Mouse (Mus musculus) retina, embryonic 14.5 days (tissue): ENCODE measurements around the gene Epb42.
"Not testable (repeated sequence)": the region's sequence is repeated elsewhere in the genome, so short reads cannot be mapped to it uniquely, and the experiment has no call there.

Experiments
- DNase-seq: peaks from one replicate; pipeline ENCODE4 v3.0.0-alpha.2; 2015; ENCODE audit warnings: low spot score

The Epb42 gene

DNA sequence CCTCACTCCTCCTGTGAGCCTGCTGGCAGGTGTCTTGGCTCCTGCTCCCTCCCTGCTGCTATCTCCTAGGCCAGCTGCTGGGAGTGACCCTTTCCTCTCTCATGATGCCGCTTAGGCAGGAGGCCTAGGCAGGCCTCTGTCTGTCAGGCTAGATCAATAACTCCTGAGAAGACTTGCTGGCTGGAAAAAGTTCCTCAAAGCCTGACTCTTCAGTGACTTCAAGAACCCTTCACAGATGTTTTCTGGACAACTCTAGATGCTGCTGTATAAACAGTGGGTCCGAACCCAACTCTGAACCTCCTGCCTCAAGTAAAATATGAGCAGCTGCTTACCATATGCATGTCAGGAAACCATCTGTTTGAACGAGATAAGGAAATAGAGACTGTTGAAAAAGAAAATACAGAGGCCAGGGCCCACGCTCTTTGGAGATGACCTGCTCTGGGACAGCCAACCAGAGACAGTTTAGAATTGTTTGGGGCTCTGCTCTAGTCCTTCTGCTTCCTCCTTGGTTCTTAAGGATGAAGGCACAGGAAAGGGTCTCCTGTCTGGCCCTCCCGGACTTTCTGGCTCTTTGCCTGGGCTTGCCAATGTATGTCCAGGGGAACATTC, at the start of gene Epb42:
Epb42 (minus strand) TSS at position 340 of the 609 bp plus-strand sequence.
- DNase-seq = no peak

- no peak for DNase-seq
Observed at GRCm38 (mm10) chr2:121085480-121086185, 48.8 kb upstream of the Epb42 start, which contains the start of gene Tgm5. TSS of gene Tgm5 (minus strand) at chr2:121085841.

GRCm38 (mm10) chr2:121082626-121083025, 45.8 kb upstream of the Epb42 start:
- DNase-seq = no peak

DNA sequence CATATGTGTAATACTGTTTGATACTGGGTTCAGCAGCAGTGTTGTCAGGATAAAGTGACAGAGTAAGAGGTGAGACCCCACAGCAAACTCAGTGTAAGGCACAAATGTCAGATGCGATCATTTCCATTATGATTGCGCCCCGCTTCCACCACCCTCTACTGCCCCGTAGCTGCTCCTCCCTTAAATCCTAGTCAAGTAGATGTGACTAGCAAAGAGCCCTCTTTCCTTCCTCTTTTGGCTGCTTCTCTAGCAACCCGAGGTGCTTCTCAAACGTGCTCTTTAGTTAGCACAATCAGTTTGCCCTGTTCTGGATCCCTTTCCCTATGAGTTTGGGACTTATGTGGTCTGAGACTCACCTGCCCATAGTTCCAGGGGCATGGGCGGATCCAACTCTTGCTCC, 37.9 kb upstream of the Epb42 start:
- DNase-seq = no peak

- DNase-seq = no peak
Observed at GRCm38 (mm10) chr2:121071871-121072270, 35.0 kb upstream of the Epb42 start.

DNA sequence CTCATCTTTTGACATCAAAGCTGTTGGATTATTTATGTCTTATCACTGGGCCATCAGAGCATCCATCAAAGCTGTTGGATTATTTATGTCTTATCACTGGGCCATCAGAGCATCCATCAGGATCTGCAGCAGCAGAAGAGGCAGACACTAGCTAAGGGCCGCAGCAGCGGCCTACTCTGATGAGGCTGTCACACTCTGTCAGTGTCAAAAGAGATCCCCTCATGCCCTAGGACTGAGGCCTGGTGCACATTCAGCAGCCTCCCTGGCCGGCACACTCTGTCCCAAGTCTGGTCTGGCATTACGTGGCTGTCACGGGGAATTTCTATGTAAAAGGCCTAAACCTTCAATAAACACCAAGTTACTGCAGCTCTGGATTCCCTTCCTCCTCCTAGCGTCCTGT, 32.6 kb upstream of the Epb42 start:
- DNase-seq = peak; percentile 41

GRCm38 (mm10) chr2:121067116-121067515, 30.2 kb upstream of the Epb42 start:
- DNase-seq = peak; percentile 12

DNA sequence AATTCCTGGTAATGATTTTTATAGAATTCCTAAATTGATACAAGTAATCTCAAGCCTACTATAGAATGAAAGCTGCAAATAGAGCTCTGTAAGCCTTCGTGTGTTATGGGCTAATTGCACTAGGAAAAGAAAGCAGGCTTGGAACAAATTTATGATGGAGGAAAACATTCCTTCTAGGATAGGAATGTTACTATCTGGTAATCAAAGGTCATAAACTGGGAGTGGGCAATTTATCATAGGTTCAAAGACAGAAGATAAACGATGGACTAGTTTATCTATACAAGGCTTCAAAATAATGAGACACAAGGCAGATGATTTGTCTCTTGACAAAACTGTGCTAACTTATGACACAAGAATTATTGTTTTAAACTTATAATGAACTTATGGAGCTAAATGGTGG, 24.4 kb upstream of the Epb42 start:
- DNase-seq = no peak

DNA sequence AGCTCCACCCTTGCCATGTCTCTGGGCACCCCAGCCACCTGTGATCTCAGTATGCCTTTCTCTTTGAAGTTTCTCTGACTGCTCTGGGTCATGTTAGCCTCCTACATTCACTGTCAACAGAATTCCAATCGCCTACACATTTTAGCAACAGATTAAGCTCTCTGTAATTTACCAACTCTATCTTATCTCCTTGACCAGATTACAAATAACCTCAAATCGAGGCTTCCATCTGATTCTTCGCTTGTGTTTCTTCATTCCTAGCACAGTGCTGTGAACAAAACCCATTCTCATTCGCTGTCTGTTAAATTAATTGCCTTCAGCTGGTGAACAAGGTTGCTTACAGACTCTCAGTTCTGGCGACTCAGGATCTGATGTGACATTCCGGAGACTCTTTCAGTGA, 21.1 kb upstream of the Epb42 start:
- no peak for DNase-seq

- DNase-seq = no peak
Observed at GRCm38 (mm10) chr2:121055915-121056314, 19.0 kb upstream of the Epb42 start.

- no peak for DNase-seq
Observed at GRCm38 (mm10) chr2:121054060-121054459, 17.2 kb upstream of the Epb42 start.

DNA sequence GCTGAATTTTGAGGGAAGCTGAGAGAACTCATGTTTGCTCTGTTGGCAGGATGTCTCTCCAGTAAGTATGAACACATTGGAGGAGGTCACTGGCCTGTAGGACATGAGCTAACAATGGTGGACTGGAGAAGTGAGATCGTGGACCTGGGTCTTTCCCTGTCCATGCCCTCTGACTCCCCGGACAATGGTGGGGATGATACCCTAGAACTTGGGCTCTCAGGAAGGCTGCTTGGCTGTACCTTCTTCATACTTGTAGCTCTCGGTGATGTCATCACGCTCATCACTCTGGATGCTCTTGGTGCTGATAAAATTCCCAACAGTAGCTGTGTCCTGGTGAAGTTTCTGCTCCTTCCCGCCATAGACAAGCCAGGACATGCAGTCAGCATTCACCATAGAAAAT, 15.3 kb upstream of the Epb42 start:
- DNase-seq = no peak

- DNase-seq = no peak
Observed at GRCm38 (mm10) chr2:121045653-121046052, 8.8 kb upstream of the Epb42 start.

- peak; percentile 71 for DNase-seq
Observed at GRCm38 (mm10) chr2:121041098-121041497, 4.2 kb upstream of the Epb42 start.

DNA sequence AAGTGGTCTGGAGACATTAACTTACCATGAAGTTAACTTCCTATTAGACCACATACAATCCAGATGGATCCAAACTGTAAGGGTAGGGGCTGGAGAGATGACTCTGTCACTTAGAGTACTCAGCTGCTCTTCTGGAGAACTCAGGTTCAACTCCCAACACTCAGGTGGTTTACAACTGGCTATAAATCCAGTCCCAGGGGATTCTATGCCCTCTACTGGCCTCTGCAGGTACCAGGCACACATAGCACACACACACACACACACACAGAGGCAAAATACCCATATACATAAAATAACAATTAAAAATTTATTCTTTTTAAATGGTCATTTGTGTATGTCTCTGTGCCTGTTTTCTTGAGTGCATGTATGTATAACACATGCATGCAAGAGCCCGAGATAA, 2.5 kb upstream of the Epb42 start:
- DNase-seq = no peak

DNA sequence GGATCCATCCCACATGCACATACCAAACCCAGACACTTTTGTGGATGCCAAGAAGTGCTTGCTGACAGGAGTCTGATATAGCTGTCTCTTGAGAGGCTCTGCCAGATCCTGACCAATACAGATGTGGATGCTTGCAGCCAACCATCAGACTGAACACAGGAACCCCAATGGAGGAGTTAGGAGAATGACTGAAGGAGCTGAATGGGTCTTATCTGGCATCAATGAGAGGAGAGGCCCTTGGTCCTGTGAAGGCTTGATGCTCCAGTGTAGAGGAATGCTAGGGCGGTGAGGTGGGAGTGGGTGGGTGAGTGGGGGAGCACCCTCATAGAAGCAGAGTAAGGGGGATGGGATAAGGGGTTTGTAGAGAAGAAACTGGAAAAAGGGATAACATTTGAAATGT, 2.0 kb upstream of the Epb42 start:
- not testable (repeated sequence) for DNase-seq

DNA sequence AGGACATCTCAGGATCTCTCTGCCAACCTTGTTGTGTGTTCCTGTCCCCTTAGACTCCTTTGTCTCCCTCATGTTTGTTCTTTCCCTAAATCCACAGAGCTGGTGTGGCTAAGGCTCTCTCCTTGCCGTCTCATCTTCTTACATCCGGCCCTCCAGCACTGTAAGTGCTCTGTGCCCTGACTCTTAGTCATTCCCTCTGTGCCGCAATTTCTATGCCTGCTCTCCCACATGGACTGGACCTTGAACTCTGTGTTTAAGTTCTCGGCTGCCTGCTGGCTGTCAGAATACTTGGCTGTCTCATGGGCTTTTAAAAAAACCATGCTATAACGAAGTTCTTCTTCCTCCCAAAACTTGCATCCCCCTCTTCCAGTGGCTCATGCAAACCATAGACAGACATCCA, 14.0 kb downstream of the Epb42 start:
- no peak for DNase-seq

GRCm38 (mm10) chr2:121017151-121017550, 19.7 kb downstream of the Epb42 start:
- no peak for DNase-seq

DNA sequence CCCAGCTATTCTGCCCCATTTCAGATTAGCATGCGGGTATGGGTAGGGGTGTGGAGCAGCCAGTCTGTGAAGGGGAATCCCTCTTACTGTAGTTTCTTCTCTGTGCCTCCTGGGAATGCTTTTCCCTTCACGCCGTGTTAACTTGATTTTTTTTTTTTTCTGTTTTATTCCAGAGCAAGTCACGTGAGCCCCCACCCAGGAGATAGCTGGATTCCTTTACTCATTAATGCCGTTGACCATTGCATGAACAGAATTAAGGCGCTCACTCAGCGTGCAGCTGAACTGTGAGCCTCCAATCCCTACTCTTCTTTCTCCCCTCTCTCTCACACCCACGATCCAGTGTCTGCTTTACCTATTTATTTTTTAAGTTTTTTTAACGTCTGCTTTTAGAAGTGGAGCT, 20.6 kb downstream of the Epb42 start:
- no peak for DNase-seq

DNA sequence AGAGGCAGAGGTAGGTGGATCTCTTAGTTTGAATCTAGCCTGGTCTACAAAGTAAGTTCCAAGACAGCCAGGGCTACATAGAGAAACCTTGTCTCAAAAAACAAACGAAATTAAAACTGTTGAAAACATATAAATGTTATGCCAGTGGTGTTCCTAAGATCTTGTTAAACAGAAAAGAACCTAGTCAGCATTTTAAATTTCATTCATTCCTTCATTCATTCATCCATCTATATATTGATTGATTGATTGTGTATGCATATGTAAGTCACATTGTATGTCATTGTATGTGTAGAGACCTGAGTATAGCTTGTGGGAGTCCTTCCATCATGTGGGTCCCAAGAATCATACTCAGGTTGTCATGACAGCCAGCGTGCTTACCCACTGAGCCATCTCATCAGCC, 21.4 kb downstream of the Epb42 start:
- no peak for DNase-seq

DNA sequence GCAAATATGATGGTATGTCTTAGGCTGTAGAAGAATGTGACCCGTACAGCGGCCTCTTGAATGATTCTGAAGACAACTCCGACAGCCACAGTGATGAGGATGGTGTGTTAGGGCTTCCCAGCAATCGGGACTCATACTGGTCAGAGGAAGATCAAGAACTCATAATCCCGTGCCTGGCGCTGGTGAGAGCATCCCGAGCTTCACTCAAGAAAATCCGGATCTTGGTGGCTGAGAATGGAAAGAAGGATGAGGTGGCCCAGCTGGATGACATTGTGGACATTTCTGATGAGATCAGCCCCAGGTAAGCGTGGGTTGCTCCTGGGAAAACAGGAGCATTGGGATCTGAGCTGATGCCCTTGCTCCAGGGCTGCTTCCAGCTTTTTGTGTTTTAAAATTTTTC, 24.2 kb downstream of the Epb42 start:
- no peak for DNase-seq

GRCm38 (mm10) chr2:121009071-121009677, 27.7 kb downstream of the Epb42 start:
- DNase-seq = no peak

DNA sequence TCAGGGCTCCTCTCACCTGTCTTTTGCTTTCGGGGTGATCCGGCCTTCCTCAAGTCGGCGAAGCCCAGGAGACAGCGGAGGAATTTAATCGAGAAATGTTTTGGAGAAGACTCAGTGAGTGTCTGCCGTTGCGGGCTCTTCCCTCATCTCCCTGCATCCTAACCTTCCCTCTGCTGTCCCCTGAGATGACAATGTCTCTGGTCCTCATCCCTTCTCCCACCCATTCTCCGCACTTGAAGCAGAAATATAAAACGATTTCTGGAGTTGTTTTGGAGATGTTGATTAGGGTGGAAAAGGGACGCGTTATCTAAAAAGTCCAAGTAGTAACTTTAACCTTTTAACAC, 28.2 kb downstream of the Epb42 start:
- DNase-seq = no peak
